Mouse (Mus musculus) kidney, postnatal 36 days (tissue): ENCODE data around the gene Theg.

Experiments used
- DNase-seq, 2 experiments: peaks; one replicate each; pipeline ENCODE4 v3.0.0; 2021 to 2022; ENCODE audit warnings: mixed read lengths in 2 of 2

Gene Theg

GRCm38 (mm10) chr10:79587061-79587751 is at the start of gene Theg:
Gene Theg (minus strand): TSS chr10:79587331.
- no peak for DNase-seq

DNA sequence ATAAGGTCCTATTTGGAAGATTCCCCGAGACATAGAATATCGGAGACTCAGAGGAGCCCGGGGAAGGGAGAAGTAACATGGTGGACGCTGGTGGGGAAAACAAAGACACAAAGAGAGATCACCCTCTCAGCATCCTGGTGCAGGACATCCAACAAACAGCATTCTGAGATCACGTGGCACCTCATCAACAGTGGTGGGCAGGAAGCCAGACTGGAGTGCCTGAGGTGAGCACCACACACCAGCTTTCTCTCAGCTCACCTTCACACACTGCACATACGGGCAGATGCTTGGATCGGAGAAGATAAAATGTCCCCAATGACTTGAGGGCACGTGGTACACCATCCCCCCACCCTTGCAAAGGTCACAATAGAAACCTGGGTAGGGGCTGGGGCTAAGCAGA is 49.2 kb upstream of the Theg start:
- DNase-seq: no peak

- no peak for DNase-seq
These were observed 46.1 kb upstream of the Theg start for GRCm38 (mm10) chr10:79633006-79633777.

- no peak for DNase-seq
These were observed 44.3 kb upstream of the Theg start for GRCm38 (mm10) chr10:79631432-79631831.

GRCm38 (mm10) chr10:79628377-79628776 is 41.2 kb upstream of the Theg start:
- no peak for DNase-seq

DNA sequence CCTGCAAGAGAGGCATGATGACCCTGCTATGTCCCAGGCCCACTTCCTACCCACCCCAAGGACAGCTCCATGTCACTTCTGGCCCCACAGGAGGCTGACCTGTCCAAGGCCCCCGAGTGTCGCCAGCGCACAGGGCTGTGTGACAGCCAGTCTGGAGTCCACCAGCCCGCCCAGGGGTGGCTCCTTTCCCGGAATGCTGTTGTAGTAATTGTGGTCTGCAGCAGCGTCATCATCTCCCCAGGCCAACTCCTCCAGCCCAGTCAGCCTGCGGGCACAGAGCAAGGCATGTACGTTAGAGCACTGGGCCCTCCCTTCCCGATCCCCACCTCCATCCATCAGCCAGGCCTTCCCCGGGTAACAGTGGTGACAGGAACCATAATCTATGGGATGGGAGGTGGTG is 39.0 kb upstream of the Theg start:
- no peak for DNase-seq

GRCm38 (mm10) chr10:79625398-79625797 is 38.3 kb upstream of the Theg start:
- no peak for DNase-seq

DNA sequence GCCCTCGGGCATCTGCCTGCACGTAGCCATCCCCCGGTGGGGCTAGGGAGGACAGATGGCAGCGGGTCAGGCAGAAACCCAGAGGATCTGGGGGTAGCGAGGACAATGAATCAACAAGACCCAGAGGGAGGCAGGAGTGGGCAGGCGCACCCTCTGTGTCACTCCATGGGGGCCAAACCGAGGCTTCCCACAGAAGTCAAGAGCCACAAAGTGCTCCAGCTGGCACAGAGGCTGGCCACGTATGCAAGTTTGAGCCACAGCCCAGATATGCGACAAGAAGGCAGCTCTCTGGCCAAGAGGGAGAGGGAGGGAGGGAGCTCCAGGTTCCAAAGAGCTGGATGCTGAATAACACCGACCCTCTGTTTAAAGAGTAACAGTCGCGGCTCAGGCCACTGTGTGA is 36.8 kb upstream of the Theg start:
- no peak for DNase-seq

DNA sequence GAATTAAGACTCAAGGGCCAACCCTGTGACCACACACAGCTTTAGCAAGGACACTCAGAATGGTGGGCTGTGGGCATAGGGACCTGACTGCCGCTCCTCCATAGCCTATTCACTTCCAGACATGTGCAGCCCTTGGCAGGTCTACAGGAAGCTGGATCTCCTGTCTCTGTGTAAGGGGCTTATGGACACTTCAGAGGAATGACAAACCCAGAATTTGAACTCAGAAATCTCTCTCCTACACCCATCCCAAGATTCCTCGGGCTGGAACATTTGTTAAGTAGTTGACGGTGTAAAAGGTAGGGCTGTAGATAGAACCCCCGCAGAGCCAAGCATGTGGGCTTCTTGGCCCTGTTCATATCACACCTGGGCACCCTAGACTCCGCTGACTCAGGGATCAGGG is 29.2 kb upstream of the Theg start:
- no peak for DNase-seq

- peak in 1 of 2 experiments; percentile 15 for DNase-seq
These were observed 28.7 kb upstream of the Theg start for GRCm38 (mm10) chr10:79615860-79616259.

- no peak for DNase-seq
These were observed 27.1 kb upstream of the Theg start for GRCm38 (mm10) chr10:79614305-79614643.

- peak; percentile 59 to 71 for DNase-seq
These were observed 26.6 kb upstream of the Theg start, which contains the start of gene C2cd4c for GRCm38 (mm10) chr10:79613578-79614304. Gene C2cd4c (minus strand): TSS chr10:79614025.

DNA sequence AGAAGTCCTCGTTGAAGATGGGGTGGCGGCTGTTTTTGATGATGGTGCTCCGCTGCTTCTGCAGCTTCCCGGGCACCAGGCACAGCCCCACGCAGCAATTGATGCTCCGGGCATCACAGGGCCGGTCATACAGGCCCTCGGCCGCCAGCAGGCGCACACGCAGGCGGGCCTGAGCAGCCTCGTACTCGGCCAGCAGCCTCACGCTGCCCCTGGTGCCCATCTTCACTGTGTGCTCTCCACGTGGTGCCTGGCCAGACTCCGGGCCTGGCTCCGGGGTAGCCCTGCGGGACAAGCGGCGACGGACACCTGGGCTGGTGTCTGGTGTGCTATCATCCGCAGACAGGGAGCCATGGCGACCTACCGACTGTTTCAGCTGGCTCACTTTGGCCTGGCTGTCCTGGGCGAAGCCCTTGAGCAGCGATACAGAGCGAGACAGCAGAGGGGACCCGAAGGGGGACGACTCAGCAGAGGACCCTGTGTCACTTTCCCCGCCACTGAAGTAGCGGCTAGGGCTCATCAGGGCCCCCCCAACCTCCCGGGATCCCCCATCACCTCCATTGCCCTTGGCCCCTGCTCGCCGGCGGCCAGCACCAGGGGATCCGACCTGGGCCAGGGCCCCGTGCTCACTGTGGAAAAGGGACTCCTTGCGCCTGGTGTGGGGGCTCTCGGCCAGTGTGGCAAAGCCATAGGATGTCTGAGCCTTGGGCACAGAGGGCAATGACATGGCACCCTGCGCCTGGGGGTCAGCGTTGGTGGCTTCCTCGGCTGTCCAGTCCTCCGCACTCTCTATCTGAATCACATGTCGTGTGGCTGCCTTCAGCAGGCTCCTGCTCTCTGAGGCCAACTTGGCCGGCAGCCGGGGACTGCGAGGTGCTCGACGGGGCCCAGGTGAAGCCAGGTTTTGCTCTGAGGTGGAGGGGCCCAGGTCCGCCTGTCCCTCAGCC is 25.3 kb upstream of the Theg start:
- peak in 1 of 2 experiments; percentile 38 for DNase-seq

- no peak for DNase-seq
These were observed 24.2 kb upstream of the Theg start for GRCm38 (mm10) chr10:79611296-79611695.

- DNase-seq: no peak
These were observed 22.1 kb upstream of the Theg start for GRCm38 (mm10) chr10:79609276-79609675.

- no peak for DNase-seq
These were observed 20.8 kb upstream of the Theg start for GRCm38 (mm10) chr10:79607892-79608291.

GRCm38 (mm10) chr10:79606537-79606936 is 19.4 kb upstream of the Theg start:
- DNase-seq: no peak

- no peak for DNase-seq
These were observed 10.8 kb upstream of the Theg start for GRCm38 (mm10) chr10:79597936-79598230.

- DNase-seq: no peak
These were observed 10.2 kb upstream of the Theg start for GRCm38 (mm10) chr10:79597051-79597935.

DNA sequence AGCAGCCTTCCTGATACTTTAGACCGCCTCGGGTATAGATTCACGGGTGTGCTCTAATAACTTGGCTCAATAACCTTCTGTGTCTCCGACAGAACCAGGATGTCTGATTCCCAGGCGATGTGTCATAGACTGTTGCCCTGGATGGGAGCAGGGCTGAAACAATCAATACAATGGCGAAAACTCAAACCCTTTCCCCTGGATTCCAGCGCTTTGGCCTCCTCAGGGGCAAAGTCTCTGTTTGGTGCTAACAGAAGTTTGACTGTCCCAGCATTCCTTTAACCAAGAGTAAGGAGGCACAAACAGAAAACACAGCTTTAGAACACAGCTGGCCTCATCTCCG is 8.4 kb upstream of the Theg start:
- no peak for DNase-seq

DNA sequence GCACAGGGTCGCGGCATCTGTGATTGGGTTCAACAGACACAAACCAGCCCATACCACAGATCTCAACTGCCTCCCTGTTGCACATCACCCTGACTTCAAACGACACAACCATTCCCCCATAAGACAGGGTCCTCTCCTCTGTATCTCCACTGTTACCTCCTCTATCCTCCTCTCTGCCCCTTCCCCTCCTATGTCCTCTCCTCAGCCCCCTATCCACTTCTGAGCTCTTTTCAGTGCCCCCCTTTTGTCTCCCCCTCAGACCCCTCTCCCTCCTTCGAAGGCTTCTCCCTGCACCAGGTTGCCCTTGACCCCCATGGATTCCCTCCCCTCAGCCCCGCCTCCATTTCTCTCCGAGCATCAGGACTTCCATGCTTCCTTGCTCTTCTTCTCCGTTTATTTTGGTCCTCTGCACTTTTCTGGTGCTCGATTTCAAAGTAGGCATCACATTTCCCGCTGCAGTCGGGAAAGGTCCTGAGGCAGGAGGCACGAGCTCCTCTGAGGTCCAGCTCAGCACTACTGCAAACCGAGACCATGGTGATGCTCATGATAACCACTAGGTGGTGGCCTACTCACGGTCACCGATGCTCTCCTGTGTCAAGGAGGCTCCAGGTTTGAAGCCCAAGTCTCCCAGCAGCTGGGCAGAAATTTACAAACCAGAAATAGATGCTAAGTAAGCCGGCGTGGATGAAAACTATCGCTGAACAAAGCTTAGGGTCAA is 7.9 kb upstream of the Theg start:
- DNase-seq: peak; percentile 57 to 69
